Mouse (Mus musculus) embryonic facial prominence, embryonic 14.5 days (tissue): ENCODE measurements around the gene Cinp. TPM values are rescaled to one million over a fixed set of nuclear protein-coding genes. Genes with fewer than 3 reads are reported as not detected.

Source experiments
- ATAC-seq: fragments of 200-750 bp; cut with Nextera tagmentation; 2 replicates; pipeline ENCODE4 v1.8.0; 2017; ENCODE audit warnings: low read depth, moderate number of reproducible peaks, moderate TSS enrichment
- DNase-seq: peaks from one replicate; pipeline ENCODE4 v3.0.0-alpha.2; 2015; ENCODE audit warnings: low spot score
- H3K27ac ChIP-seq: fragments of 300-500 bp; sonication (generic); replicated peaks from 2 replicates; pipeline ENCODE4 v1.5.1; 2014; ENCODE audit warnings: low read depth, mild to moderate bottlenecking, low read length, moderate library complexity
- H3K27me3 ChIP-seq: fragments of 300-500 bp; sonication (generic); replicated peaks from 2 replicates; pipeline ENCODE4 v1.6.1; 2014; ENCODE audit warnings: low read length; ENCODE audit not compliant: control insufficient read depth, insufficient read depth
- H3K36me3 ChIP-seq: fragments of 300-500 bp; sonication (generic); 2 replicates; pipeline ENCODE4 v1.6.1; 2014; ENCODE audit warnings: low read length, mixed read lengths; ENCODE audit not compliant: control insufficient read depth, insufficient read depth
- H3K4me1 ChIP-seq: fragments of 300-500 bp; sonication (generic); 2 replicates; pipeline ENCODE4 v1.6.1; 2014; ENCODE audit warnings: antibody characterized with exemption, low read length; ENCODE audit not compliant: control insufficient read depth, insufficient read depth
- H3K4me2 ChIP-seq: fragments of 300-500 bp; sonication (generic); 2 replicates; pipeline ENCODE4 v1.6.1; 2014; ENCODE audit warnings: low read depth, mild to moderate bottlenecking, low read length, moderate library complexity, mixed read lengths
- H3K4me3 ChIP-seq: fragments of 300-500 bp; sonication (generic); 2 replicates; pipeline ENCODE4 v1.5.1; 2014; ENCODE audit warnings: low read depth, mild to moderate bottlenecking, low read length
- H3K9ac ChIP-seq: fragments of 300-500 bp; sonication (generic); 2 replicates; pipeline ENCODE4 v1.6.1; 2014; ENCODE audit warnings: low read depth, mild to moderate bottlenecking, low read length, moderate library complexity, mixed read lengths
- H3K9me3 ChIP-seq: fragments of 300-500 bp; sonication (generic); 2 replicates; pipeline ENCODE4 v1.6.1; 2016; ENCODE audit warnings: low read length; ENCODE audit not compliant: control insufficient read depth
- WGBS: fragments of 180-500 bp; shearing (Covaris S2); extraction: QIAGEN DNeasy Blood & Tissue Kit; methylation state at CpG from one replicate; pipeline ENCODE4 v1.1.7; 2014; 5-methylcytosine and 5-hydroxymethylcytosine counted together
- polyA plus RNA-seq: library from polyadenylated mRNA; unstranded; fragments of >200 nt; fragmentation: Nextera tagmentation; extraction: Ambion mirVana; gene quantifications from 2 replicates; pipeline ENCODE4 v1.2.1, GENCODE M21; 2014

Cinp gene
- 74.7 and 75.0 TPM in 2 replicates for polyA plus RNA-seq

DNA sequence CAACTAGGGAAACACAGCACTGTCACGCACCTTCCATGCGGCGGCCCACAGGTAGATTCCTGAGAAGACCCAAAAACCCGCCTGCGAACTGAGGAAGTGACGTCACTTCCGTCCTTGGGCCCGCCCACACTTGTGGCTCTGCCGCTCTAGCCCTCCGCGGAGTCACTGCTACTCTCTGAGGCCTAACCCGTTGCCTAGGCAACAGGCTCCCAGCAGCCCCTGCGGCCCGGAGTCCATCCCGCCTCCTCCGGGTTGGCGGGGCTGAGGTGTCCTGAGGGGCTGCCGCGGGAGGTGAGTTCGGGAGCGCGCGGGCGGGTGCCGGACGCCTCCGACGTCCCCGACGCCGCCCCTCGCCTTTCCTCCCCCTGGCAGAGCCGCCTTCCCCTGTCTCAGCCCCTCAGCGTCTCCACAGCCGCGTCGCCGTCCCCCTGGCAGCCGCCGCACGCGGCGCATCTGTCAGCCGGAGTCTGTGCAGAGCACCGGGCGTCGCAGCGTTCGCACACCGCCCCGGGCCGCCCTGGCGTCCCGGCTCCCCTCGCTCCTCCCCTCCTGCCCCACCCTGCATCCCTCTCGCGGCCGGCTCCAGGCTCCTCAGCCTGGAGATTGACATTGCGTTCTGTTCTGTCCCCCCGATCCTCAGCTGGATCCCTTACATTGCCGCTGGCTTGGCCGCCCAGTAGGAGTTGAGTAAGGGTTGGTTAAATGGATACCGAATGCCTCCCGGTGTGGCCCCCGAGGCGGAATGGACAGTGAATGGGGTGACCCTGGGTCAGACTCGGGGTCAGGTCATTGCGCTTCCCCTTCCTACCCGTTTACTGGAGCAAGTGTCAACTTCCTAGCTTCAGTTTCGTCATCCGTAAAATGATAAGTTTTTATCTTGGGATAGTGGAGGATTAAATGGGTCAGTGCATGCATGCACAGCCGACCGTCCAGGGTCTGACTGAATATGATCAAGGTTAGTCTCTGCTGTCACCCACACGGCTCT lies at the start of gene Cinp, which contains the start of gene Tecpr2:
Gene Cinp, minus strand, starts transcription at position 110 of the 985 bp plus-strand sequence.
Gene Tecpr2, plus strand, starts transcription at position 229 of the 985 bp plus-strand sequence.
- Histone ChIP-seq H3K27me3 (no peaks in the 10 kb centered on the region), H3K36me3 (no peaks in the 10 kb centered on the region; the same call in 1 of the 2 replicates), H3K9ac (peak within 1 kb of the TSS; percentile 87), H3K4me2 (peak within 1 kb of the TSS; percentile 64), H3K4me1 (peaks cover 11% of the 10 kb centered on the region; the same call in 1 of the 2 replicates), H3K4me3 (peak within 1 kb of the TSS; percentile 72), H3K27ac (peak within 1 kb of the TSS; percentile 83), H3K9me3 (no peaks in the 10 kb centered on the region)
- ATAC-seq (peak; percentile 99), DNase-seq (peak; percentile 100)
- WGBS, result under 1% methylated on average over 36 of the region's 74 CpGs

DNA sequence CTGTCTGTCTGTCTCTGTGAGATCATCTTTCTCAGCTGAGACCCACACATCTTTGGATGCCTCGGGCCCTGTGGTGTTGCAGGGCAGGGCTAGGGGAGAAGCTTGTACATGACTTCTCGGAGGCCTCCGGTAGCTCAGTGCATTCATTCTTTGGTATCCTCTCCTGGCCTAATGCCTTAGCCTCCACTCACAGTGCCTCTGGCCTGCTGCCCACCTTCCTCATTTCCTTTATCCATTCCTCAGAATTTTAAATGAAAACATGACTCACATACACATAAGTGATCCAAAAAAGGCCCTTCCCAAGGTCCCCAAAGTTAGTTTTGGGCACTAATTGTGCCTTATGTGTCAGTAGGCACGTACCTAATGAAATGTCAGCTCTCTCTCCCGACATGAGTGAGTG lies 48.6 kb upstream of the Cinp start:
- Histone ChIP-seq H3K4me1 (no peaks in the 10 kb centered on the region), H3K4me2 (no peak overlapping the region), H3K27ac (no peak overlapping the region), H3K9ac (no peak overlapping the region), H3K27me3 (no peaks in the 10 kb centered on the region), H3K4me3 (no peak overlapping the region), H3K36me3 (peaks cover 53% of the 10 kb centered on the region), H3K9me3 (no peaks in the 10 kb centered on the region)
- 84% methylated on average over 5 of the region's 5 CpGs for WGBS
- DNase-seq, result no peak
- ATAC-seq, result no peak

DNA sequence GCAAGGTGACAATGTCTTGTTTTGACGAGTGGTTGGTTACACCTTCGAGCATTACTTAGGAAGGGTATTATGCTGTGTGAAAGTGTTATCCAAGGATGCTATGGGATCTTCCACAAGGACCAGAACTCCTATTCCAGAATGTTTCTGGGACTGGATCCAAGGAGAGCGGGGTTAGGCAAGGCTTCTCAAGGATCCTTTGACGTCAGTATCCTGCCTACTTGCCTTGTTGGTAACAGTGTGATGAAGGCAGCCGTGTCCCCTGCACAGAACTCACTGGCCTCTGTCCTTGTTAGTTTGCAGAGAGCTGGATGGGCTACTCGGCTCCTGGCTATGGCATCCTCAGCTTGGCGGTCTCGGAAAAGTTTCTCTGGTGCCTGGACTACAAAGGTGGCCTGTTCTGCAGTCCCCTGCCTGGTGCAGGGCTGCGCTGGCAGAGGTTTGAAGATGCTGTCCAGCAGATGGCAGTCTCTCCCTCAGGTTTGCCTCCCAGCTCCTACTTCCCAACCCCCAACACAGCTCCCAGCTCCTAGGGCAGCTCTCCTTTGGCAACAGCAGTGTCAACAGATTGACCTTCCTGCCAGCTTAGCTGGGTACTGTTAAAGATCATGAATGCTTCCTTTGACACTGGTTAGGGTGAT lies 47.2 kb upstream of the Cinp start:
- Histone ChIP-seq H3K27ac (no peak overlapping the region), H3K27me3 (no peaks in the 10 kb centered on the region), H3K36me3 (peaks cover 56% of the 10 kb centered on the region), H3K4me3 (no peak overlapping the region), H3K9me3 (no peaks in the 10 kb centered on the region), H3K9ac (no peak overlapping the region), H3K4me2 (no peak overlapping the region), H3K4me1 (no peaks in the 10 kb centered on the region)
- peak; percentile 90 for DNase-seq
- ATAC-seq, result peak; percentile 86
- 56% methylated on average over 9 of the region's 9 CpGs for WGBS

DNA sequence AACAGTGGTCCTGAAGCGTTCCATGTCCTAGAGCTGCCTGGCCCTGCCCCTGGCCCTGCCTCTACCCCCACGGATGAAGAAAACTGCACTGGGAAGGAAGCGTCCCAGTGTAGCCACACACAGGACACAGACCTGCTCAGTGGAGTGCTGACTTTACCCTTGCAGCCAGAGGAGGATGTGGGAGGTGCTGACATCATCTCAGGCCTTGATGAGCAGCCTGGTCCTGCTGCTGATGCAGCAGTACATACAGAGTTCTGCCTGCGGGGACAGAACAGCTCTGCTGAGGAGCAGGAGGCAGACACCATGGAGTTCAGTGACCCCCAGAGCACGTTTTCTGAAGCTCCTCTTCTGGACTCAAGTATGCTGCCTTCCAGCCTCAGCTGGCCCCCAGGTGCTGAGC lies 43.9 kb upstream of the Cinp start:
- Histone ChIP-seq H3K27me3 (no peaks in the 10 kb centered on the region), H3K9ac (no peak overlapping the region), H3K4me2 (no peak overlapping the region), H3K27ac (no peak overlapping the region), H3K9me3 (no peaks in the 10 kb centered on the region), H3K4me3 (no peak overlapping the region), H3K36me3 (peaks cover 31% of the 10 kb centered on the region), H3K4me1 (no peaks in the 10 kb centered on the region)
- DNase-seq (no peak), ATAC-seq (no peak)
- 70% methylated on average over 4 of the region's 5 CpGs for WGBS

DNA sequence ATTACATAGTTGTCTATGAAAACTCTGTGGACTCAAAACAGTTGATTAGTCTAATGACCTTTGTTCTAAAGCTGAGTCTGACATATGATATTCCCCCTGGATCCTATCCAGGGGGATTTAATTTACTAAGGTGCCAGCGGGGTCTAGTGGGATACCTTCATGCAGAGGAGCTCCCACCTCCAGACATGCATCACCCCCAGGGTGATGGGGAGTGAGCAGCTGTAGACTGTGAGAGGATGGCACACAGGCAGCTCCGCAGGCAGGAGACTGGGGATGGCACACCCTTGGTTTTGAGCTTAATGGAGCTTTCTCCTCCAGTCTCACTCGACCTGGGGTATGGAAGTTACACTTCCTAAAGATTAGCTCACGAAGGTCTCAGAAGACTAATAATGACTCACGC lies 32.6 kb upstream of the Cinp start:
- no peak overlapping the region for H3K4me2 ChIP-seq
- no peaks in the 10 kb centered on the region for H3K4me1 ChIP-seq
- H3K9me3 ChIP-seq, result no peaks in the 10 kb centered on the region
- ATAC-seq (peak; percentile 87), DNase-seq (no peak)
- no peak overlapping the region for H3K4me3 ChIP-seq
- no peaks in the 10 kb centered on the region for H3K27me3 ChIP-seq
- peaks cover 36% of the 10 kb centered on the region for H3K36me3 ChIP-seq
- H3K27ac ChIP-seq, result no peak overlapping the region
- WGBS, result 78% methylated on average over 5 of the region's 5 CpGs
- H3K9ac ChIP-seq, result no peak overlapping the region

DNA sequence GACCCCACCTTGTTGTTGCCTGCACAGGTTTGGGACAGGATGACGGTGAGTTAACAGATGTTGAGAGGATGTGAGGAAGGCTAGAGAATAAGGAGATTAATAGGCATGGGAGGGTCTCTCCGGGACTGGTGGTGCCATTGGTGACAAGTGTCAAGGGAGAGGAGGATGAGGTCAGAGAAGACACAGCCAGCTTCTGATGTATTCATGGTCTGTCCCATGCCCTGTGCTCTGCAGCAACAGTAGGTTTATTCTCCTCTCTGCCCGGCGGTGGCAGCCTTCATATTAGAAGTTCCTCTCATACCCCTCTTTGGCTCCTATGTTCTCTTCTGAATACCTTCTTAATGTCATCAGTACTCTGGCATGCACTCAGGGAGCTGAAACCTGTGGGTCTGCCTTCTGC lies 31.3 kb upstream of the Cinp start:
- Histone ChIP-seq H3K27me3 (no peaks in the 10 kb centered on the region), H3K4me2 (no peak overlapping the region), H3K4me1 (no peaks in the 10 kb centered on the region), H3K4me3 (no peak overlapping the region), H3K9me3 (no peaks in the 10 kb centered on the region), H3K36me3 (peaks cover 40% of the 10 kb centered on the region), H3K27ac (no peak overlapping the region), H3K9ac (no peak overlapping the region)
- WGBS, result 86% methylated on average over 4 of the region's 4 CpGs
- no peak for DNase-seq
- no peak for ATAC-seq

DNA sequence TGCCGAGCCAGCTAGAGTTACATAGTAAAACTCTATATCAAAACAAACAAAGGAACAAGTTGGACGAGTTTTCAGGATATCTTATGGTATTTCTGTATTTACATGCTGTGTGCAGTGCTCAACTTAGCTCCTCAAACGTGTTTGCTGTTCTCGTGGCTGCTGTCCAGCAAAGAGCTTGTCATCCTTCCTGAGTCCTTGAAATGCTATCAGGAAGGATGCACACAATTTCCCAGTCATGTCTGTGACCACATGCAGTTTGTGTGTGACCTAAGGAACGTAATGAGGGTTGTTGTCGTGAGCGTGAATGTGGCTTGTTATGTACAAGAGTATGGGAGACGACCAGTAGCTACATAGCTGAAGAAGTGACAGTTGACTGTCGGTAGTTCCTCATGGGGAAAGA lies 26.8 kb upstream of the Cinp start:
- peak; percentile 10 for DNase-seq
- Histone ChIP-seq H3K27ac (no peak overlapping the region), H3K9ac (no peak overlapping the region), H3K4me2 (no peak overlapping the region), H3K4me3 (no peak overlapping the region), H3K27me3 (no peaks in the 10 kb centered on the region), H3K36me3 (peaks cover 36% of the 10 kb centered on the region), H3K4me1 (no peaks in the 10 kb centered on the region), H3K9me3 (no peaks in the 10 kb centered on the region)
- ATAC-seq, result no peak
- WGBS, result 82% methylated on average over 9 of the region's 9 CpGs

DNA sequence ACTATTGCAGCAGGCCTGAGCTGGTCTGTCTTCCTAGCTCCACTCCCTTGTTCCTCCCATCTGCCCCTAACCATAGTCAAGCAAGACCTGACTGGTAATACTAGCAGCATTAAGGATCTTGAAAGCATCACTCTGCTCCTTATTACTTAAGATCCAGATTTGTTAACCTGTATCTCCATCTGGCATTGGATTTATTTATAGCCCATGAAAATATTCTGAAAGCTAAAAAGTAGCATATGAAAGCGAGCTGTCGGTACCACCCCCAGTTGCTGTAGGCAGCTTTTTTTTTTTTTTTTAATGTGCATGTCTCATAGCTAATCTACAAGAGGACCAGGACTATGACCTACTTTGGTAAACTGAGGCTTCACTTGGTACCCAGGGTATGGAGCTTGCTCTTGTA lies 21.0 kb upstream of the Cinp start:
- 91% methylated on average over 2 of the region's 2 CpGs for WGBS
- H3K9me3 ChIP-seq, result no peaks in the 10 kb centered on the region
- H3K27me3 ChIP-seq, result no peaks in the 10 kb centered on the region
- peaks cover 7% of the 10 kb centered on the region; the same call in 1 of the 2 replicates for H3K4me1 ChIP-seq
- H3K36me3 ChIP-seq, result no peaks in the 10 kb centered on the region
- no peak for DNase-seq
- H3K27ac ChIP-seq, result no peak overlapping the region
- H3K4me3 ChIP-seq, result no peak overlapping the region
- H3K9ac ChIP-seq, result no peak overlapping the region
- H3K4me2 ChIP-seq, result no peak overlapping the region
- no peak for ATAC-seq
